Mouse (Mus musculus) C2C12 (cell line): ENCODE data around the gene Lrch1.

Source experiments
- CEBPB ChIP-seq: IDR thresholded peaks from one replicate; pipeline ENCODE4 v1.6.1; 2011; ENCODE audit warnings: low read depth, mild to moderate bottlenecking, control low read depth, moderate library complexity
- CTCF ChIP-seq: IDR thresholded peaks from one replicate; pipeline ENCODE4 v1.5.1; 2011; ENCODE audit not compliant: control insufficient read depth, insufficient read depth, insufficient read length
- FOSL1 ChIP-seq: IDR thresholded peaks from one replicate; pipeline ENCODE4 v1.8.0; 2011; ENCODE audit warnings: mild to moderate bottlenecking, low read length; ENCODE audit not compliant: poor library complexity, insufficient read depth, severe bottlenecking
- MAX ChIP-seq: IDR thresholded peaks from one replicate; pipeline ENCODE4 v1.6.1; 2011; ENCODE audit warnings: mild to moderate bottlenecking, control low read depth
- MYOD1 ChIP-seq: IDR thresholded peaks from one replicate; pipeline ENCODE4 v1.6.1; 2011; ENCODE audit warnings: low read depth; ENCODE audit not compliant: control insufficient read depth, insufficient read length
- MYOG ChIP-seq: IDR thresholded peaks from one replicate; pipeline ENCODE4 v1.6.1; 2011; ENCODE audit not compliant: control insufficient read depth, insufficient read length; ENCODE audit errors: extremely low read depth
- USF1 ChIP-seq: IDR thresholded peaks from one replicate; pipeline ENCODE4 v1.6.1; 2011; ENCODE audit warnings: low read depth, mild to moderate bottlenecking, control low read depth, moderate library complexity

DNA sequence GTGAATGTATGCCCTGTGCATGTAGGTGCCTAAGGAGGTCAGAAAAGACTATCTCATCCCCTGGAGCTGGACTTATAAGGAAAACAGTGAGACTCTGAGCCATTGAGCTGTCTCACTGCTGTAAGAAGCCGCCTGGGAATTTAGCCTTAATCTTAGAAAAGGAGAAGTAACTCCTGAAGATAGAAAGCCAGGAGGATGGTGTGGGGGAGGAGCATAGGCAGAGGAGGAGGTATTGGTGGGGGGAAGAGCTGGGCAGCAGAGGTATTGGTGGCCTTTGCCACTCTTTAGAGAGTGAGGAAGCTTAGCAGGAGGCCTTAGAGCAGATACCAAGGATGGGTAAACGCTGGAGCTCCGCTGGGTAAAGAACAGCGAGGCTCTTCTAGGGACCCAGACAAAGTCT lies 41.6 kb upstream of the Lrch1 start:
- no peak for TF ChIP-seq CTCF
- no peak for TF ChIP-seq USF1
- no peak for TF ChIP-seq MAX
- TF ChIP-seq MYOG = no peak
- no peak for TF ChIP-seq FOSL1
- no peak for TF ChIP-seq CEBPB
- no peak for TF ChIP-seq MYOD1
